Mouse (Mus musculus) adrenal gland, adult 10 weeks (tissue): ENCODE measurements around the gene Marveld1. TPM values are rescaled to one million over a fixed set of nuclear protein-coding genes. Genes with fewer than 3 reads are reported as not detected.

ENCODE experiments used
- polyA plus RNA-seq: library from polyadenylated mRNA; stranded (reverse); fragments of 350-450 nt; fragmentation: Illumina TruSeq; extraction: RNeasy Lipid Tissue Mini Kit (QIAGEN cat#74804); gene quantifications from one replicate; pipeline ENCODE4 v1.2.3, GENCODE M21; 2014; ENCODE audit warnings: low read depth, low replicate concordance

Marveld1 gene
- polyA plus RNA-seq, result 11.5 TPM

GRCm38 (mm10) chr19:42147170-42147768, at the start of gene Marveld1:
Gene Marveld1 (plus strand): TSS chr19:42147400.

GRCm38 (mm10) chr19:42128787-42129508, 18.3 kb upstream of the Marveld1 start, which contains the start of gene Avpi1:
Gene Avpi1 (minus strand): TSS chr19:42129059.

GRCm38 (mm10) chr19:42163764-42164163, 16.6 kb downstream of the Marveld1 start, which contains the start of gene Zfyve27:
Gene Zfyve27 (plus strand): TSS chr19:42163951.

Other genes with a start within 250 kb of the Marveld1 start
- gene Pgam1, start 235.5 kb upstream of the Marveld1 start, polyA plus RNA-seq, result 980 TPM
- gene Exosc1, start 214.0 kb upstream of the Marveld1 start, polyA plus RNA-seq, result 33.2 TPM
- gene Zdhhc16, start 213.9 kb upstream of the Marveld1 start, polyA plus RNA-seq, result 30.8 TPM
- gene Mms19, start 166.2 kb upstream of the Marveld1 start, polyA plus RNA-seq, result 13.2 TPM
- 0.52 TPM for gene Ubtd1, start 165.6 kb upstream of the Marveld1 start, polyA plus RNA-seq
- not detected for gene Ankrd2, start 111.4 kb upstream of the Marveld1 start, polyA plus RNA-seq
- 0.35 TPM for gene Hoga1, start 101.8 kb upstream of the Marveld1 start, polyA plus RNA-seq
- gene 4933411K16Rik, start 95.2 kb upstream of the Marveld1 start, polyA plus RNA-seq, result not detected
- 2.4 TPM for gene Morn4, start 61.0 kb upstream of the Marveld1 start, polyA plus RNA-seq
- gene Pi4k2a, start 56.9 kb upstream of the Marveld1 start, polyA plus RNA-seq, result 13.7 TPM
- 8.3 TPM for gene Avpi1, start 18.3 kb upstream of the Marveld1 start, polyA plus RNA-seq
- 8.1 TPM for gene Zfyve27, start 16.6 kb downstream of the Marveld1 start, polyA plus RNA-seq
- not detected for gene Sfrp5, start 54.9 kb downstream of the Marveld1 start, polyA plus RNA-seq
- 0.64 TPM for gene Golga7b, start 100.2 kb downstream of the Marveld1 start, polyA plus RNA-seq